Mouse (Mus musculus) splenic B cell, adult 2 months (primary cell): ENCODE measurements at regions not wholly inside any gene's neighbourhood (a gene's known extent, or its start where the extent isn't known, plus 50 kb on each side); places are given as distances from the start of the nearest gene placed in this dataset.

Source experiments
- DNase-seq: peaks from one replicate; pipeline ENCODE4 v3.0.0-alpha.2; 2011; ENCODE audit warnings: low read depth, low spot score
- H3K27me3 ChIP-seq: 2 replicates; pipeline ENCODE4 v1.6.1; 2012; ENCODE audit warnings: mild to moderate bottlenecking, low read length, moderate library complexity, mixed read lengths; ENCODE audit not compliant: control insufficient read depth, poor library complexity, insufficient read depth, severe bottlenecking
- H3K36me3 ChIP-seq: 2 replicates; pipeline ENCODE4 v1.6.1; 2012; ENCODE audit warnings: mild to moderate bottlenecking, low read length, moderate library complexity, mixed read lengths; ENCODE audit not compliant: control insufficient read depth, poor library complexity, insufficient read depth, severe bottlenecking

- Histone ChIP-seq H3K27me3 (no peaks in the 10 kb centered on the region), H3K36me3 (no peaks in the 10 kb centered on the region)
- no peak for DNase-seq
These were observed 541.6 kb upstream of the Atp2b1 start for GRCm38 (mm10) chr10:98372561-98372960.

GRCm38 (mm10) chr10:98373314-98373713 lies 540.9 kb upstream of the Atp2b1 start:
- no peak for DNase-seq
- no peaks in the 10 kb centered on the region for H3K27me3 ChIP-seq
- no peaks in the 10 kb centered on the region for H3K36me3 ChIP-seq

GRCm38 (mm10) chr10:98374684-98375083 lies 539.5 kb upstream of the Atp2b1 start:
- no peak for DNase-seq
- Histone ChIP-seq H3K27me3 (no peaks in the 10 kb centered on the region), H3K36me3 (no peaks in the 10 kb centered on the region)

DNA sequence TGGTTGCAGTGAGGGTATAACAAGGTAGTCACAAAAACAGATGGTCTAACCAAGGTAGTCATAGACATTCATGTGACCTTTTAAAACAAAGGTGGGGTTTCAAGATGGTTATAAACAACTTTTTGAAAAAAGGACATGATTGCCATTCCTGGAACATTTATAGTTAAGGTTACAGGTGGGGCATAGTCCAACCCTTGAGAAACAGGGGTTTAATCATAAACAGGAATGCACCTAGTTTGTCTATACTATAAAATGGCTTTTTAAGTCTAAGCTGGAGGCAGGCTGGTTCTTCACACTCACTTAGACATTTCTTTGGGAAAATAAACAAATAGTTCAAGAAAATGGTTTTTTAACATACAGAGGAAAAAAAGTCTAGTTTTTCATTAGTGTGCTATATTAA lies 525.7 kb upstream of the Atp2b1 start:
- H3K27me3 ChIP-seq, result no peaks in the 10 kb centered on the region
- no peaks in the 10 kb centered on the region for H3K36me3 ChIP-seq
- DNase-seq, result no peak

DNA sequence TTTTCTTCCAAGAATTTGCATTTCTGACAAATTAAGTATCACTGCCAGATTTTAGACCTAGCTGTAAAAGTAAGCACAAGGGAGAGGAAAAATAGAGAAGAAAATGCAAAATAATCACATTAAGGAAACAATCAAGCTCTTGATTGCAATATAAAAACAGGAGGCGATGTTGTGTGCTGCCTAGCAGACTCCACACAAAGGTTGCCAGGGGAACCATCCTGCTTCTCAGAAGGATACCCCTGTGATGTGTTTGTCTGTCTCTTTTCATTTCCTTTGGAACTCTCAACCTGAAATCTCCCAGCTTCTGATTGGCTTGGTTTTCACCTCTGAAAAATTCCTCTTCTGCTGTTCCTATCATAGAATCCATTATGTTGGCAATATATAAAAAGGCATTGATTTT lies 514.3 kb upstream of the Atp2b1 start:
- no peaks in the 10 kb centered on the region for H3K36me3 ChIP-seq
- DNase-seq, result no peak
- H3K27me3 ChIP-seq, result no peaks in the 10 kb centered on the region

DNA sequence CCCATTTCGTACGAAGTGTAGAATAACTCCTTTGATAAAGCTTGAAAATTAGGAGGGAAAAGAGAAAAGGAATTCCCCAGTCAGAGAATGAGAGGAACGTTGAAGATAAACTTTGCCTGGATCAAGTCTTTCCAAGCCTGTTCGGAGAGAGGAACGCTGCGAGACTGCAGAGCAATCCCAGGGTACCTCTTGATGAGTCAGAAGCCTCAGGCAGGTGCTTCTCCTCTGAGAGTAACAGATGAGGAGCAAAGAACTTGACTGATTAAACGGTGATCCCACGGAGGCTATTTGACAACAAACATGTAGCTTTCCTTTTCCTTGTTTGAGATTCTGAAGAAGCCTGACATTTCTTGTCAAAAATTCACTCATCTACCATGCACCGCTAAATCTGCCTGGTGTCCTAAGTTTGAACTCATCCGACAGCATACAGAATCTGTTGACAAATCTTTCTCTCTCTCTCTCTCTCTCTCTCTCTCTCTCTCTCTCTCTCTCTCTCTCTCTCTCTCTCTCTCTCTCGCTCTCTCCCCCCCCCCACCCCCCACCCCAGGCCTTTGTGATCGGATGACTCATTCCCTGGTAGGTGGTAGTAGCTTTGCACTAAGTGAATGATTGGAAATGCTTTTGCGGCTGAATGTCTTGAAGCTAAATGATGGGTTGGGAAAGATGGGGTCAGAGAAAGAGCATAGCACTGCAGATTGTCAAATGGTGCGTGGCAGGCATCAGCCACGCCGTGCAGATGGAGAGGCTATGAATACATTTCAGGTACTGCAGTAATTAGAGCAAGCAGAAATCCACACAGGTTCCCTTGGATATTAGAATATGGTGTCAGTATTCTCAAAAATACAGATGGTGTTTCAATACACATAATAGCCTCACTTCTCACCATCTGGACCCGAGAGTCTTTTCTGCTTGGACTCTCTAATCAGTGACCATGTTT lies 496.1 kb upstream of the Atp2b1 start:
- no peak for DNase-seq
- H3K36me3 ChIP-seq, result no peaks in the 10 kb centered on the region
- H3K27me3 ChIP-seq, result no peaks in the 10 kb centered on the region

DNA sequence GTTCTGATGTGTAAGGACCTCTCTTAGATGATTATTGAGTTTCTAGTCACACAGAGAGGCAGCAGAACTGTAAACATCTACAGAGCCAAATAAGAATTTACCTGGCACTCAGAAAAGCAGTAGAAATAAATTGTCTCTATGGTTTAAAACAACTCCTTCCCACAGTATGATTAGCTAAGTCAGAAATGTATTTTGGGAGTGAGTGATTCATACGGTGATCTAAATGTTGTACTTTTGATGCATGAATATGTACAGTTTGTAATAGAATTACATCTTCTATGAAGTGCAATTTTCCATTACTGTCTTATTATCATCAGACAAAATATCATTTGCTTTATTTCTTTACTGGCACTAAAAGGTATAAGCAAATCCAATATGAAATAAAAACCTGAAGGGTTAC lies 489.8 kb upstream of the Atp2b1 start:
- no peaks in the 10 kb centered on the region for H3K27me3 ChIP-seq
- DNase-seq, result no peak
- H3K36me3 ChIP-seq, result no peaks in the 10 kb centered on the region

DNA sequence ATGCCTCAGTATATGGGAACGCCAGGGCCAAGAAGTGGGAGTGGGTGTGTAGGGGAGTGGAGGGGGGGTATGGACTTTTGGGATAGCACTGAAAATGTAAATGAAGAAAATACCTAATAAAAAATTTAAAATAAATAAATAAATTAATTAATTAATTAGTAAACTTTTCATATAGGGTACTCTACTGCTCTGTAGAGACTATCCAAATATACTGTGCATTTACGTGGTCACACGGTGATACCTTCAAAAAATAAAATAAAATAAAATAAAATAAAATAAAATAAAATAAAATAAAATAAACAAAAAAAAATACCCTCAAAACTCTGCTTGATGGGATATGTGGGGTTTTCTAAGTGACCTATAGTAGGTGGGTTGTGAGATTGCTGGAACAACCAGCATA lies 479.2 kb upstream of the Atp2b1 start:
- no peaks in the 10 kb centered on the region for H3K27me3 ChIP-seq
- H3K36me3 ChIP-seq, result no peaks in the 10 kb centered on the region
- no peak for DNase-seq

DNA sequence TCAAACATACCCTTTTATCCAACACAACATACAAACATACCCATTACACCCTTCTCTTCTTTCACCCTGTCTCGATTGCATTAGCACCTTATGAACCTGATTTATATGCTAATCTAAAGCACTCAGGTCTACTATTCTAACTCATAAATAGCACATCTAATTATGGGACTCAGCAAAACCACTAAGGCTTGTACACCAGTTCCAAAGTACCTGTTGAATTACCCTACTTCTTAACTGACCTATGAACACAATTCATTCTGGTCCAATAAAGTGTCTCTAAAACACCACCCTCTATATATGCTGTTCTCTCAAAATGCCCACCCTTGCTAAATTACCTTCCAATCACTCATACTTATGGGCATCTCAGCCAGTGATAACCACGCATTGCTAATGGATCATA lies 452.7 kb upstream of the Atp2b1 start:
- no peak for DNase-seq
- H3K36me3 ChIP-seq, result no peaks in the 10 kb centered on the region
- H3K27me3 ChIP-seq, result no peaks in the 10 kb centered on the region

DNA sequence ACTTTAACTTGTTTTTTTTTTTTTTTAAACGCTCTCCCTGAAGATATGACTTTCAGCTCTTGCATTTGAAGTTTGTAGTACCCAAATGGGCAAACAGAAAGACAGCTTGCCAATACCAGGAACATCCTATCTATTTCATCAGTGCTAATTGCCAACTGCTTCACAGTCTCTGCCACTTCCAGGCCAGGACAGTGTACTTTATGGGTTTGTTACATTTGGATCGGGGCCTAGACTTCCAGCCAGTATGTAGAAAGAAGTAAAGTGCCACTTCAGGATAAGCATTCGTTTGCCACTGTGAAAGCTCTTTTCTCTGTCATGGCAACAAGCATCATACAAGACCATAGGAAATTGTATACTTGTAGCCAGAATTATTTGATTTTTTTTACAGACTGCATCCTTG lies 439.6 kb upstream of the Atp2b1 start:
- H3K27me3 ChIP-seq, result no peaks in the 10 kb centered on the region
- no peaks in the 10 kb centered on the region for H3K36me3 ChIP-seq
- no peak for DNase-seq

- no peak for DNase-seq
- Histone ChIP-seq H3K36me3 (no peaks in the 10 kb centered on the region), H3K27me3 (no peaks in the 10 kb centered on the region)
These were observed 428.2 kb upstream of the Atp2b1 start for GRCm38 (mm10) chr10:98485751-98486681.

DNA sequence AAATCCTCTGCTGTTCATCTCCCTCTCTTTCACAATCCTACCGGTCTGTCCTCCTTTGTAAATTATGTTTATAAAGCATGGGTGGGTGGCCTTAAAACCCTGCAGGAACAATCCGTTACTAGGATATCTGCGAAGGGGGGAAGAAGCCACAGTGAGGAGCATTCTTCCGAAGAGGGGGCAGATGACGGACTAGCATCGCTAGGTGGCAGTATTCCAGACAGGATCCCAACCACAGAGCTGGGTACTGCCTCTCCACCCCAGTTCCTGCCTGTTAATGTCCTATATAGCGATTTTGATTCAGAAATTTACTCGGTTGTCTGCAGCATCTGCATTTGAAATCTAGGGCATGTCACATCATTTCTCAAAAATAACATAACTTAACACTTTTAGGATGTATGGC lies 419.9 kb upstream of the Atp2b1 start:
- Histone ChIP-seq H3K27me3 (no peaks in the 10 kb centered on the region), H3K36me3 (no peaks in the 10 kb centered on the region)
- DNase-seq, result peak; percentile 81

- H3K36me3 ChIP-seq, result no peaks in the 10 kb centered on the region
- DNase-seq, result no peak
- H3K27me3 ChIP-seq, result no peaks in the 10 kb centered on the region
These were observed 418.0 kb upstream of the Atp2b1 start for GRCm38 (mm10) chr10:98496254-98496653.

DNA sequence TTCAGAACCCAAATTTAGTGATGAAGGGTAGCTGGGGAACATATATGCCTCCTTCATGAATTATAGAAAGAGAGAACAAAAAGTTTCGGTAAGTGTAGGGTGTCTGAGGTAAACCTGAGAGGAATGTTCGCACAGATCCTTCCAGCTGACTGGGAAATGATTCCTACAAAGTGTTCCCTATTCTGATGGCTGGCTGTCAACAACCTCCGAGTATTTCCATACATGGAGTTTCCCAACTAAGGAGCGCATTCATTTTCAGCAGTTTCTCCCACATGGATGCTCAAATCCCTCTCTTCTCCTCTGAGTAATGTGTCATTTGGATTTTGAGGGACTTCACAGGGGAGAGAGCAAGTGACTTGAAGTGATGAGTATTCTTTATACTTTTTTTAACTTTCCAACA lies 413.9 kb upstream of the Atp2b1 start:
- no peaks in the 10 kb centered on the region for H3K36me3 ChIP-seq
- no peaks in the 10 kb centered on the region for H3K27me3 ChIP-seq
- DNase-seq, result no peak

GRCm38 (mm10) chr10:98501566-98501965 lies 412.6 kb upstream of the Atp2b1 start:
- Histone ChIP-seq H3K36me3 (no peaks in the 10 kb centered on the region), H3K27me3 (no peaks in the 10 kb centered on the region)
- DNase-seq, result no peak
